Mouse (Mus musculus) layer of hippocampus, adult 8-10 months (tissue): ENCODE data around the gene Bcl7a. TPM values are rescaled to one million over a fixed set of nuclear protein-coding genes. Genes with fewer than 3 reads are reported as not detected.

Experiments used
- DNase-seq, 2 experiments: peaks; one replicate each; pipeline ENCODE4 v3.0.0; 2022; ENCODE audit warnings: low spot score in 2 of 2
- total RNA-seq, 4 experiments: library from RNA; stranded (reverse); gene quantifications; 2 replicates each; pipeline ENCODE4 v1.2.4; 2022

Gene Bcl7a
- total RNA-seq, 4 experiments from 2014 or later: 58.5 to 66.1 (median 62.9) TPM

- DNase-seq: no peak
Measured at GRCm38 (mm10) chr5:123416149-123416548, 72.5 kb downstream of the Bcl7a start.

- DNase-seq: peak in 1 of 2 experiments; percentile 20
Measured at GRCm38 (mm10) chr5:123416566-123417518, 73.2 kb downstream of the Bcl7a start.

GRCm38 (mm10) chr5:123423885-123424284, 80.3 kb downstream of the Bcl7a start:
- no peak for DNase-seq

Other genes with a start within 250 kb of the Bcl7a start
- gene Rhof, start 211.1 kb upstream of the Bcl7a start, total RNA-seq: 10 to 100 TPM; 42.0 to 46.6 (median 45.3) TPM
- 10 to 100 TPM; 33.1 to 37.9 (median 35.0) TPM for gene Setd1b, start 201.6 kb upstream of the Bcl7a start, total RNA-seq
- 10 to 100 TPM; 26.2 to 34.3 (median 27.4) TPM for gene Psmd9, start 174.4 kb upstream of the Bcl7a start, total RNA-seq
- not detected for gene Hpd, start 161.1 kb upstream of the Bcl7a start, total RNA-seq
- 1 to 10 TPM; 3.5 to 5.9 (median 5.2) TPM for gene Wdr66, start 91.7 kb upstream of the Bcl7a start, total RNA-seq
- 10 to 100 TPM; 17.7 to 23.0 (median 21.0) TPM for gene Mlxip, start 51.0 kb downstream of the Bcl7a start, total RNA-seq
- under 1 TPM; 0.72 to 0.93 (median 0.85) TPM for gene Lrrc43, start 145.5 kb downstream of the Bcl7a start, total RNA-seq
- gene Il31, start 145.7 kb downstream of the Bcl7a start, total RNA-seq: not detected
- 1 to 10 TPM in 3 of 4 experiments, under 1 TPM in 1; 0.55 to 1.9 (median 1.3) TPM for gene B3gnt4, start 166.6 kb downstream of the Bcl7a start, total RNA-seq
- gene Diablo, start 180.3 kb downstream of the Bcl7a start, total RNA-seq: 10 to 100 TPM; 29.8 to 34.4 (median 31.1) TPM
- gene Gm49027, start 181.7 kb downstream of the Bcl7a start, total RNA-seq: 1 to 10 TPM; 4.2 to 7.8 (median 5.3) TPM
- 10 to 100 TPM; 78.7 to 91.2 (median 87.3) TPM for gene Vps33a, start 229.2 kb downstream of the Bcl7a start, total RNA-seq